Mouse (Mus musculus) heart, adult 18-20 months (tissue): ENCODE measurements around the gene C2cd4a. TPM values are rescaled to one million over a fixed set of nuclear protein-coding genes. Genes with fewer than 3 reads are reported as not detected.
A peak's percentile ranks its signal among the peaks of the same experiment; 100 is the strongest.

Source experiments
- DNase-seq, 2 experiments: peaks; one replicate each; pipeline ENCODE4 v3.0.0; 2021 to 2022; ENCODE audit warnings: mixed read lengths in 1 of 2
- total RNA-seq, 2 experiments: library from RNA; stranded (reverse); gene quantifications; 2 replicates each; pipeline ENCODE4 v1.2.3; 2021

Gene C2cd4a
- total RNA-seq, 2 experiments from 2014 or later: not detected

- DNase-seq: no peak
Measured at GRCm38 (mm10) chr9:67831359-67832045, 628 bp downstream of the C2cd4a start.

GRCm38 (mm10) chr9:67830411-67831358, 1.4 kb downstream of the C2cd4a start:
- DNase-seq: peak; percentile 27 to 45

- DNase-seq: peak; percentile 57 to 86
Measured at GRCm38 (mm10) chr9:67828182-67828581, 3.9 kb downstream of the C2cd4a start.

- no peak for DNase-seq
Measured at GRCm38 (mm10) chr9:67825527-67825926, 6.6 kb downstream of the C2cd4a start.

- DNase-seq: no peak
Measured at GRCm38 (mm10) chr9:67823131-67823530, 9.0 kb downstream of the C2cd4a start.

GRCm38 (mm10) chr9:67818668-67818950, 13.5 kb downstream of the C2cd4a start:
- DNase-seq: no peak

GRCm38 (mm10) chr9:67817898-67818667, 14.0 kb downstream of the C2cd4a start:
- peak; percentile 40 to 58 for DNase-seq

GRCm38 (mm10) chr9:67816172-67816928, 15.8 kb downstream of the C2cd4a start:
- no peak for DNase-seq

- peak; percentile 88 for DNase-seq
Measured at GRCm38 (mm10) chr9:67813665-67814337, 18.3 kb downstream of the C2cd4a start.

GRCm38 (mm10) chr9:67813171-67813570, 19.0 kb downstream of the C2cd4a start:
- peak; percentile 51 to 52 for DNase-seq

GRCm38 (mm10) chr9:67811116-67811515, 21.0 kb downstream of the C2cd4a start:
- peak; percentile 24 to 52 for DNase-seq

- DNase-seq: peak in 1 of 2 experiments; percentile 29
Measured at GRCm38 (mm10) chr9:67810527-67810926, 21.6 kb downstream of the C2cd4a start.

GRCm38 (mm10) chr9:67807000-67807399, 25.1 kb downstream of the C2cd4a start:
- no peak for DNase-seq

GRCm38 (mm10) chr9:67802241-67802640, 29.9 kb downstream of the C2cd4a start:
- peak; percentile 14 to 79 for DNase-seq

GRCm38 (mm10) chr9:67799078-67799819, 32.9 kb downstream of the C2cd4a start:
- DNase-seq: no peak

- DNase-seq: no peak
Measured at GRCm38 (mm10) chr9:67795205-67795675, 36.9 kb downstream of the C2cd4a start.

- no peak for DNase-seq
Measured at GRCm38 (mm10) chr9:67794668-67795067, 37.5 kb downstream of the C2cd4a start.

GRCm38 (mm10) chr9:67794216-67794615, 37.9 kb downstream of the C2cd4a start:
- DNase-seq: no peak

- no peak for DNase-seq
Measured at GRCm38 (mm10) chr9:67793501-67793900, 38.6 kb downstream of the C2cd4a start.

GRCm38 (mm10) chr9:67792405-67792804, 39.7 kb downstream of the C2cd4a start:
- DNase-seq: no peak
